Comparison of ENCODE assay signal across 9 mouse cellular contexts in genomic region chr11:72487171-72487570, GRCm38 (mm10). TPM values are rescaled to one million over a fixed set of nuclear protein-coding genes. Genes with fewer than 3 reads are reported as not detected.
DNase-seq lines count a peak whose midpoint lies in the region; ATAC-seq and TF ChIP-seq lines count a peak whose summit lies in the region.
"Had no signal": no experiment of that assay in that cellular context is flagged by ENCODE, and none has a peak within 500 bp of the region (broad histone marks: within the 10 kb centered on the region; RNA-seq: fewer than 3 reads in every experiment).

No protein-coding gene starts in this region.

- 74% methylated on average over 5 of the region's 5 CpGs for WGBS in hindbrain, embryonic 10.5 days
- WGBS in hindbrain, embryonic 11.5 days = 54% methylated on average over 5 of the region's 5 CpGs
- 71% methylated on average over 5 of the region's 5 CpGs for WGBS in forebrain, postnatal 0 days
- WGBS in midbrain, embryonic 12.5 days = 55% methylated on average over 5 of the region's 5 CpGs

- DNase-seq in hindbrain, embryonic 10.5 days (ENCODE audit: low spot score) = no peak
- DNase-seq in hindbrain, embryonic 11.5 days (ENCODE audit: low spot score) = no peak
- no peak for DNase-seq in forebrain, postnatal 0 days
- DNase-seq in cerebellum, adult 8-10 months = no peak
- DNase-seq in left cerebral cortex, adult 8-10 months (ENCODE audit: low spot score in 2 of 2) = no peak
- DNase-seq in gastrocnemius, adult 18-20 months (ENCODE audit: low spot score) = no peak
- DNase-seq: thymus, adult 18-20 months had no signal

- H3K9me3 ChIP-seq in hindbrain, embryonic 10.5 days = no peaks in the 10 kb centered on the region
- no peaks in the 10 kb centered on the region for H3K9me3 ChIP-seq in hindbrain, embryonic 11.5 days (ENCODE audit: control insufficient read depth, low read length)
- H3K9me3 ChIP-seq in forebrain, postnatal 0 days (ENCODE audit: low read length) = no peaks in the 10 kb centered on the region
- H3K9me3 ChIP-seq in midbrain, embryonic 12.5 days = no peaks in the 10 kb centered on the region

- TF ChIP-seq CTCF in forebrain, postnatal 0 days (IDR thresholded peaks at IDR 0.05; ENCODE audit: low read depth) = no peak

- no peaks in the 10 kb centered on the region for H3K36me3 ChIP-seq in hindbrain, embryonic 10.5 days
- no peaks in the 10 kb centered on the region for H3K36me3 ChIP-seq in hindbrain, embryonic 11.5 days (ENCODE audit: control insufficient read depth, insufficient read depth, low read length)
- H3K36me3 ChIP-seq in forebrain, postnatal 0 days (ENCODE audit: insufficient read depth) = no peaks in the 10 kb centered on the region
- H3K36me3 ChIP-seq in midbrain, embryonic 12.5 days = no peaks in the 10 kb centered on the region

- no peak for ATAC-seq in hindbrain, embryonic 11.5 days (ENCODE audit: low FRiP score)
- ATAC-seq in common myeloid progenitor, adult 5-6 weeks (replicated peaks; ENCODE audit: low read depth, poor library complexity, severe bottlenecking) = peak; percentile 14; the same call in 1 of the 2 replicates
- no peak for ATAC-seq in forebrain, postnatal 0 days
- ATAC-seq in midbrain, embryonic 12.5 days (ENCODE audit: low FRiP score, low read depth) = no peak

- peaks cover 70% of the 10 kb centered on the region for H3K4me1 ChIP-seq in hindbrain, embryonic 10.5 days (replicated peaks)
- peaks cover 2% of the 10 kb centered on the region for H3K4me1 ChIP-seq in hindbrain, embryonic 11.5 days (replicated peaks; ENCODE audit: control insufficient read depth, insufficient read depth, low read length)
- peaks cover 23% of the 10 kb centered on the region for H3K4me1 ChIP-seq in forebrain, postnatal 0 days (ENCODE audit: insufficient read depth)
- H3K4me1 ChIP-seq in midbrain, embryonic 12.5 days = peaks cover 23% of the 10 kb centered on the region

- no peak overlapping the region for H3K9ac ChIP-seq in hindbrain, embryonic 11.5 days (ENCODE audit: low read depth, low read length)
- 0 out of 2 replicates have a peak overlapping the region, but pooled peaks have one; percentile 10 for H3K9ac ChIP-seq in forebrain, postnatal 0 days
- H3K9ac ChIP-seq in midbrain, embryonic 12.5 days (replicated peaks) = no peak overlapping the region

- H3K4me2 ChIP-seq in hindbrain, embryonic 11.5 days (replicated peaks; ENCODE audit: low read depth, low read length) = no peak overlapping the region; the same call in 1 of the 2 replicates
- peak overlapping the region; percentile 84; the same call in 1 of the 2 replicates for H3K4me2 ChIP-seq in forebrain, postnatal 0 days (ENCODE audit: low read depth)
- peak overlapping the region; percentile 86 for H3K4me2 ChIP-seq in midbrain, embryonic 12.5 days (replicated peaks)

- peak overlapping the region; percentile 87; the same call in 1 of the 2 replicates for H3K27ac ChIP-seq in hindbrain, embryonic 10.5 days
- H3K27ac ChIP-seq in hindbrain, embryonic 11.5 days (ENCODE audit: low read depth, low read length) = no peak overlapping the region
- H3K27ac ChIP-seq in forebrain, postnatal 0 days (ENCODE audit: low read depth, low read length) = no peak overlapping the region
- no peak overlapping the region for H3K27ac ChIP-seq in midbrain, embryonic 12.5 days (replicated peaks)

- peaks cover 51% of the 10 kb centered on the region for H3K27me3 ChIP-seq in hindbrain, embryonic 10.5 days (ENCODE audit: insufficient read depth, poor library complexity, severe bottlenecking)
- peaks cover 16% of the 10 kb centered on the region for H3K27me3 ChIP-seq in hindbrain, embryonic 11.5 days (ENCODE audit: control insufficient read depth, insufficient read depth, low read length)
- no peaks in the 10 kb centered on the region for H3K27me3 ChIP-seq in forebrain, postnatal 0 days (ENCODE audit: insufficient read depth, low read length)
- peaks cover 41% of the 10 kb centered on the region for H3K27me3 ChIP-seq in midbrain, embryonic 12.5 days

- H3K4me3 ChIP-seq in hindbrain, embryonic 10.5 days = peak overlapping the region; percentile 74; the same call in 1 of the 2 replicates
- no peak overlapping the region for H3K4me3 ChIP-seq in hindbrain, embryonic 11.5 days (ENCODE audit: low read depth, low read length)
- H3K4me3 ChIP-seq in forebrain, postnatal 0 days (ENCODE audit: low read depth, low read length) = no peak overlapping the region
- H3K4me3 ChIP-seq in midbrain, embryonic 12.5 days = peak overlapping the region; percentile 76; the same call in 1 of the 2 replicates

RNA-seq across cellular contexts. Expression of gene Spns2, which starts 2.5 kb away (rescaled TPM):
- 4.0 and 5.5 TPM in 2 replicates for polyA plus RNA-seq in hindbrain, embryonic 10.5 days (2016; fragmentation: Nextera tagmentation; extraction: Ambion mirVana)
- 5.3 and 6.2 TPM in 2 replicates for polyA plus RNA-seq in hindbrain, embryonic 11.5 days (2014; fragmentation: Nextera tagmentation; extraction: Ambion mirVana)
- total RNA-seq in common myeloid progenitor, adult 5-6 weeks (2017) = 38.1 and 49.9 TPM in 2 replicates
- total RNA-seq in forebrain, postnatal 0 days (2014; rRNA removed) = 38.8 and 40.1 TPM in 2 replicates
- 6.5 and 6.7 TPM in 2 replicates for polyA plus RNA-seq in forebrain, postnatal 0 days (2015; fragmentation: Nextera tagmentation; extraction: Ambion mirVana)
- 6.8 and 9.4 TPM in 2 replicates for polyA plus RNA-seq in midbrain, embryonic 12.5 days (2016; fragmentation: Nextera tagmentation; extraction: Ambion mirVana)
- 10 to 100 TPM; 47.3 to 55.4 (median 51.1) TPM for total RNA-seq in left cerebral cortex, adult 8-10 months (2022)
- total RNA-seq in gastrocnemius, adult 18-20 months (2021) = 10 to 100 TPM; 26.5 to 42.7 TPM

RNA-seq across cellular contexts. Expression of gene Mybbp1a, which starts 46.0 kb away (rescaled TPM):
- polyA plus RNA-seq in hindbrain, embryonic 10.5 days (2016; fragmentation: Nextera tagmentation; extraction: Ambion mirVana) = 148 and 215 TPM in 2 replicates
- polyA plus RNA-seq in hindbrain, embryonic 11.5 days (2014; fragmentation: Nextera tagmentation; extraction: Ambion mirVana) = 112 and 145 TPM in 2 replicates
- total RNA-seq in common myeloid progenitor, adult 5-6 weeks (2017) = 138 and 260 TPM in 2 replicates
- total RNA-seq in forebrain, postnatal 0 days (2014; rRNA removed) = 36.9 and 38.0 TPM in 2 replicates
- 50.0 and 52.4 TPM in 2 replicates for polyA plus RNA-seq in forebrain, postnatal 0 days (2015; fragmentation: Nextera tagmentation; extraction: Ambion mirVana)
- polyA plus RNA-seq in midbrain, embryonic 12.5 days (2016; fragmentation: Nextera tagmentation; extraction: Ambion mirVana) = 136 and 138 TPM in 2 replicates
- total RNA-seq in left cerebral cortex, adult 8-10 months (2022) = 10 to 100 TPM; 48.1 to 54.6 (median 51.3) TPM
- 10 to 100 TPM; 54.7 to 63.3 TPM for total RNA-seq in gastrocnemius, adult 18-20 months (2021)

RNA-seq across cellular contexts. Expression of gene Ggt6, which starts 51.8 kb away (rescaled TPM):
- polyA plus RNA-seq in hindbrain, embryonic 10.5 days (2016; fragmentation: Nextera tagmentation; extraction: Ambion mirVana) = not detected in 2 replicates
- not detected in 2 replicates for polyA plus RNA-seq in hindbrain, embryonic 11.5 days (2014; fragmentation: Nextera tagmentation; extraction: Ambion mirVana)
- total RNA-seq in common myeloid progenitor, adult 5-6 weeks (2017) = not detected in 2 replicates
- not detected in 2 replicates for total RNA-seq in forebrain, postnatal 0 days (2014; rRNA removed)
- polyA plus RNA-seq in forebrain, postnatal 0 days (2015; fragmentation: Nextera tagmentation; extraction: Ambion mirVana) = not detected in 2 replicates
- polyA plus RNA-seq in midbrain, embryonic 12.5 days (2016; fragmentation: Nextera tagmentation; extraction: Ambion mirVana) = not detected in 2 replicates
- under 1 TPM in 1 of 4 experiments, not detected in 3; 0.23 TPM for total RNA-seq in left cerebral cortex, adult 8-10 months (2022)
- total RNA-seq in gastrocnemius, adult 18-20 months (2021) = 1 to 10 TPM; 2.1 to 2.3 TPM

Comparison
In these comparisons a context has a peak if more than half of its experiments do, and no peak if none do; other contexts are left out.
1. H3K4me3 ChIP-seq: peak in hindbrain, embryonic 10.5 days (single experiment) and midbrain, embryonic 12.5 days (single experiment); none in hindbrain, embryonic 11.5 days (single experiment) and forebrain, postnatal 0 days (single experiment).